ENCODE assay signal across 8 mouse cellular contexts in genomic region chr9:10909573-10909972, GRCm38 (mm10). TPM values are rescaled to one million over a fixed set of nuclear protein-coding genes. Genes with fewer than 3 reads are reported as not detected.
DNase-seq lines count a peak whose midpoint lies in the region; ATAC-seq and TF ChIP-seq lines count a peak whose summit lies in the region.

No protein-coding gene starts in this region.

- H3K4me3 ChIP-seq in lung, embryonic 14.5 days (ENCODE audit: low read depth, low read length): no peak overlapping the region
- H3K4me3 ChIP-seq in lung, adult 2 months (replicated peaks; ENCODE audit: extremely low read depth, low read depth, low read length): no peak overlapping the region
- H3K4me3 ChIP-seq in hindbrain, embryonic 13.5 days: no peak overlapping the region
- H3K4me3 ChIP-seq in midbrain, embryonic 14.5 days (replicated peaks; ENCODE audit: low read depth, low read length): no peak overlapping the region

- no peak for TF ChIP-seq POLR2A in lung, adult 2 months (IDR thresholded peaks at IDR 0.05; ENCODE audit: borderline replicate concordance, extremely low read depth, low read depth, low read length)

- H3K9me3 ChIP-seq in lung, embryonic 14.5 days (ENCODE audit: low read depth, low read length): no peaks in the 10 kb centered on the region
- no peaks in the 10 kb centered on the region for H3K9me3 ChIP-seq in hindbrain, embryonic 13.5 days
- H3K9me3 ChIP-seq in midbrain, embryonic 14.5 days (ENCODE audit: control insufficient read depth, low read length): no peaks in the 10 kb centered on the region

- no peak overlapping the region for H3K27ac ChIP-seq in lung, embryonic 14.5 days (ENCODE audit: low read depth)
- H3K27ac ChIP-seq in hindbrain, embryonic 13.5 days: no peak overlapping the region
- no peak overlapping the region for H3K27ac ChIP-seq in midbrain, embryonic 14.5 days (replicated peaks; ENCODE audit: low read depth, low read length)

- no peak overlapping the region for H3K9ac ChIP-seq in lung, embryonic 14.5 days
- no peak overlapping the region for H3K9ac ChIP-seq in hindbrain, embryonic 13.5 days
- H3K9ac ChIP-seq in midbrain, embryonic 14.5 days (replicated peaks; ENCODE audit: low read length): no peak overlapping the region

- peak; percentile 49; the same call in 1 of the 2 replicates for ATAC-seq in lung, embryonic 14.5 days (ENCODE audit: insufficient read depth)
- ATAC-seq in hindbrain, embryonic 13.5 days (ENCODE audit: low FRiP score): peak; percentile 55
- peak; percentile 22; the same call in 1 of the 2 replicates for ATAC-seq in midbrain, embryonic 14.5 days (ENCODE audit: low FRiP score, low TSS enrichment)
- no peak; the same call in 1 of the 2 replicates for ATAC-seq in granulocyte monocyte progenitor cell, adult 5-6 weeks (replicated peaks; ENCODE audit: poor library complexity, severe bottlenecking)

- 24% methylated on average over 5 of the region's 5 CpGs for WGBS in lung, embryonic 14.5 days
- WGBS in lung, adult 2 months: 15% methylated on average over 5 of the region's 5 CpGs
- WGBS in hindbrain, embryonic 13.5 days: 26% methylated on average over 5 of the region's 5 CpGs
- WGBS in midbrain, embryonic 14.5 days: 21% methylated on average over 5 of the region's 5 CpGs

- peak; percentile 66 for TF ChIP-seq CTCF in lung, embryonic 14.5 days (IDR thresholded peaks at IDR 0.05; ENCODE audit: low read depth)
- TF ChIP-seq CTCF in lung, adult 2 months (IDR thresholded peaks at IDR 0.05; ENCODE audit: insufficient read depth, low read length): no peak

- peak; percentile 92 for DNase-seq in lung, embryonic 14.5 days
- no peak for DNase-seq in lung, adult 2 months
- DNase-seq in adrenal gland, adult 18-20 months (ENCODE audit: low spot score in 2 of 2): peak; percentile 29 to 33
- DNase-seq in embryo, embryonic 11 days: peak; percentile 87
- DNase-seq in layer of hippocampus, adult 9-10 months (ENCODE audit: low spot score): peak; percentile 67
- peak; percentile 94 for DNase-seq in midbrain, embryonic 14.5 days

- no peaks in the 10 kb centered on the region for H3K4me1 ChIP-seq in lung, embryonic 14.5 days (ENCODE audit: insufficient read depth)
- no peaks in the 10 kb centered on the region for H3K4me1 ChIP-seq in lung, adult 2 months (ENCODE audit: control insufficient read depth, insufficient read depth, low read length)
- peaks cover 13% of the 10 kb centered on the region for H3K4me1 ChIP-seq in hindbrain, embryonic 13.5 days (replicated peaks)
- no peaks in the 10 kb centered on the region for H3K4me1 ChIP-seq in midbrain, embryonic 14.5 days (ENCODE audit: control insufficient read depth, insufficient read depth, low read length)

- H3K27me3 ChIP-seq in lung, embryonic 14.5 days (ENCODE audit: insufficient read depth, low read length): peaks cover 6% of the 10 kb centered on the region
- H3K27me3 ChIP-seq in hindbrain, embryonic 13.5 days: no peaks in the 10 kb centered on the region
- H3K27me3 ChIP-seq in midbrain, embryonic 14.5 days (ENCODE audit: control insufficient read depth, insufficient read depth, low read length): no peaks in the 10 kb centered on the region

- H3K36me3 ChIP-seq in lung, embryonic 14.5 days (ENCODE audit: insufficient read depth): no peaks in the 10 kb centered on the region
- no peaks in the 10 kb centered on the region for H3K36me3 ChIP-seq in hindbrain, embryonic 13.5 days
- H3K36me3 ChIP-seq in midbrain, embryonic 14.5 days (ENCODE audit: control insufficient read depth, insufficient read depth, low read length): no peaks in the 10 kb centered on the region

- no peak overlapping the region for H3K4me2 ChIP-seq in lung, embryonic 14.5 days
- H3K4me2 ChIP-seq in hindbrain, embryonic 13.5 days: no peak overlapping the region
- H3K4me2 ChIP-seq in midbrain, embryonic 14.5 days (ENCODE audit: low read length): no peak overlapping the region

RNA-seq across cellular contexts. Expression of gene Cntn5, which starts 5.0 kb away (rescaled TPM):
- 0.42 TPM in 1 of 2 replicates, not detected in the other for polyA plus RNA-seq in lung, embryonic 14.5 days (2014; fragmentation: Nextera tagmentation; extraction: Ambion mirVana)
- not detected in 2 replicates for polyA plus RNA-seq in lung, adult 2 months (2012; rRNA removed)
- not detected for total RNA-seq in adrenal gland, adult 18-20 months (2021)
- 13.8 and 14.7 TPM in 2 replicates for polyA plus RNA-seq in hindbrain, embryonic 13.5 days (2015; fragmentation: Nextera tagmentation; extraction: Ambion mirVana)
- polyA plus RNA-seq in midbrain, embryonic 14.5 days (2014; fragmentation: Nextera tagmentation; extraction: Ambion mirVana): 13.1 TPM in 2 replicates
- total RNA-seq in granulocyte monocyte progenitor cell, adult 5-6 weeks (2014; fragmentation: Nextera tagmentation): not detected in 2 replicates
- total RNA-seq in granulocyte monocyte progenitor cell, adult 5-6 weeks (2017): not detected in 2 replicates
